In the genomic region with DNA sequence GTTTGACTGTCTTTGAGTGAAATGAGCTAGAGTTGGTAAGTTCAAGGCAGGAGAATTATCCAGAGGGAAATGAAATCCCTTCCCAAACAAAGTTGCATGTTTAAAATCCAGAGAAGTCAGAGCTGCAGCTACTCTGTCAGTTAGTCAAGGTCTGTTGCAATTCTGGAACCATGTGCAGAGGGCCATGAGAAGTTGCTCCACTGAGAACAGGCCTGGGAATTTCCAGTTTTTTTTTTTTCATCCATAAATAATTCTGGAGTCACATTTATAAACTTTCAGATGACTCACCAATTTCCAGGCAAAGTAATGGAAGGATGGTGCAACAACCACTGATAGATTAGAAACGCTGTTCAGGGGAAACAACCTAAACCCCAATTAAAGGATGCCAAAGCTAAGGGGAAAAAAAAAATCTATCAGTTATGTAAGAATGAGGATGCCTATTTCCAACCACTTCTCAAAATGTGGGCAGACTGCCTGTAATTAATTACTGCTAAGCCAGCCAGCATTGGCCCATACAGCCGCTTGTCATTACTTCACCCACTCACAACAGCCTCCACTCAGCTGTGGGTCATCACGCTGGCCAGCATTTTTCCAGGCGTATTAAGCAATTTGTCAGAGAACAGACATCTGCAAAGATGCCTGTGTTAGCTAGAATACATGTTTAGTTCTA, we compare ENCODE assay signal across 9 mouse cellular contexts.
DNase-seq lines count a peak whose midpoint lies in the region; ATAC-seq and TF ChIP-seq lines count a peak whose summit lies in the region.
"Had no signal": no experiment of that assay in that cellular context is flagged by ENCODE, and none has a peak within 500 bp of the region (broad histone marks: within the 10 kb centered on the region; RNA-seq: fewer than 3 reads in every experiment).

No protein-coding gene starts in this region.

- DNase-seq in gastrocnemius, adult 18-20 months (ENCODE audit: low spot score), result peak; percentile 3
- DNase-seq in gastrocnemius, postnatal 4 days (ENCODE audit: low spot score in 2 of 2), result no peak
- DNase-seq in NIH3T3 (ENCODE audit: low read depth), result peak; percentile 66
- DNase-seq in forebrain, postnatal 0 days, result peak; percentile 14
- peak; percentile 10 for DNase-seq in left cerebral cortex, postnatal 36 days (ENCODE audit: low spot score in 2 of 2)
- no peak for DNase-seq in thymus, postnatal 36 days
- DNase-seq in cerebellum, adult 9-10 months, result no peak
- no peak for DNase-seq in thymus, postnatal 14 days

- H3K4me2 ChIP-seq in forebrain, postnatal 0 days (ENCODE audit: low read depth), result no peak overlapping the region

- H3K27me3 ChIP-seq in forebrain, postnatal 0 days (ENCODE audit: insufficient read depth, low read length), result no peaks in the 10 kb centered on the region

- H3K36me3 ChIP-seq in forebrain, postnatal 0 days (ENCODE audit: insufficient read depth), result no peaks in the 10 kb centered on the region
- H3K36me3 ChIP-seq: hindbrain, embryonic 10.5 days had no signal

- 47% methylated on average over 4 of the region's 4 CpGs for WGBS in forebrain, postnatal 0 days

- H3K27ac ChIP-seq in forebrain, postnatal 0 days (ENCODE audit: low read depth, low read length), result no peak overlapping the region
- H3K27ac ChIP-seq: hindbrain, embryonic 10.5 days had no signal

- TF ChIP-seq CTCF in forebrain, postnatal 0 days (IDR thresholded peaks at IDR 0.05; ENCODE audit: low read depth), result no peak

- no peaks in the 10 kb centered on the region for H3K9me3 ChIP-seq in forebrain, postnatal 0 days (ENCODE audit: low read length)
- H3K9me3 ChIP-seq: hindbrain, embryonic 10.5 days had no signal

- no peak overlapping the region for H3K9ac ChIP-seq in forebrain, postnatal 0 days

- H3K4me3 ChIP-seq in forebrain, postnatal 0 days (ENCODE audit: low read depth, low read length), result no peak overlapping the region
- H3K4me3 ChIP-seq: hindbrain, embryonic 10.5 days had no signal

- no peaks in the 10 kb centered on the region for H3K4me1 ChIP-seq in forebrain, postnatal 0 days (ENCODE audit: insufficient read depth)
- H3K4me1 ChIP-seq: hindbrain, embryonic 10.5 days had no signal

- intact Hi-C loops in left cerebral cortex, postnatal 36 days (cut with DNase I), result no loop called here

- peak; percentile 42; the same call in 1 of the 2 replicates for ATAC-seq in forebrain, postnatal 0 days

Comparison
In these comparisons a context has a peak if more than half of its experiments do, and no peak if none do; other contexts are left out.
1. DNase-seq: peak in gastrocnemius, adult 18-20 months (single experiment), NIH3T3 (single experiment), forebrain, postnatal 0 days (single experiment) and left cerebral cortex, postnatal 36 days (2 of 2); none in gastrocnemius, postnatal 4 days (0 of 2), thymus, postnatal 36 days (0 of 2), cerebellum, adult 9-10 months (single experiment) and thymus, postnatal 14 days (single experiment).